Mouse (Mus musculus) midbrain, embryonic 12.5 days (tissue): ENCODE data around the gene Fadd. TPM values are rescaled to one million over a fixed set of nuclear protein-coding genes. Genes with fewer than 3 reads are reported as not detected.

ENCODE experiments used
- ATAC-seq: fragments of 200-750 bp; cut with Nextera tagmentation; 2 replicates; pipeline ENCODE4 v1.8.0; 2017; ENCODE audit warnings: low read depth, moderate TSS enrichment, moderate library complexity; ENCODE audit not compliant: low FRiP score
- H3K27ac ChIP-seq: fragments of 300-500 bp; sonication (generic); replicated peaks from 2 replicates; pipeline ENCODE4 v1.5.1; 2016; ENCODE audit warnings: mild to moderate bottlenecking
- H3K27me3 ChIP-seq: fragments of 300-500 bp; sonication (generic); 2 replicates; pipeline ENCODE4 v1.6.1; 2016; ENCODE audit warnings: mild to moderate bottlenecking
- H3K36me3 ChIP-seq: fragments of 300-500 bp; sonication (generic); 2 replicates; pipeline ENCODE4 v1.6.1; 2016
- H3K4me1 ChIP-seq: fragments of 300-500 bp; sonication (generic); 2 replicates; pipeline ENCODE4 v1.6.1; 2016
- H3K4me2 ChIP-seq: fragments of 300-500 bp; sonication (generic); replicated peaks from 2 replicates; pipeline ENCODE4 v1.6.1; 2016; ENCODE audit warnings: mild to moderate bottlenecking, moderate library complexity
- H3K4me3 ChIP-seq: fragments of 300-500 bp; sonication (generic); 2 replicates; pipeline ENCODE4 v1.5.1; 2016; ENCODE audit warnings: mild to moderate bottlenecking
- H3K9ac ChIP-seq: fragments of 300-500 bp; sonication (generic); replicated peaks from 2 replicates; pipeline ENCODE4 v1.6.1; 2016; ENCODE audit warnings: mild to moderate bottlenecking, moderate library complexity
- H3K9me3 ChIP-seq: fragments of 300-500 bp; sonication (generic); 2 replicates; pipeline ENCODE4 v1.6.1; 2016; ENCODE audit warnings: mild to moderate bottlenecking
- WGBS: fragments of 180-500 bp; shearing (Covaris S2); methylation state at CpG from one replicate; pipeline ENCODE4 v1.1.7; 2016; 5-methylcytosine and 5-hydroxymethylcytosine counted together
- polyA plus RNA-seq: library from polyadenylated mRNA; unstranded; fragments of >200 nt; fragmentation: Nextera tagmentation; extraction: Ambion mirVana; gene quantifications from 2 replicates; pipeline ENCODE4 v1.2.1, GENCODE M21; 2016

The Fadd gene
- 7.4 and 7.9 TPM in 2 replicates for polyA plus RNA-seq

DNA sequence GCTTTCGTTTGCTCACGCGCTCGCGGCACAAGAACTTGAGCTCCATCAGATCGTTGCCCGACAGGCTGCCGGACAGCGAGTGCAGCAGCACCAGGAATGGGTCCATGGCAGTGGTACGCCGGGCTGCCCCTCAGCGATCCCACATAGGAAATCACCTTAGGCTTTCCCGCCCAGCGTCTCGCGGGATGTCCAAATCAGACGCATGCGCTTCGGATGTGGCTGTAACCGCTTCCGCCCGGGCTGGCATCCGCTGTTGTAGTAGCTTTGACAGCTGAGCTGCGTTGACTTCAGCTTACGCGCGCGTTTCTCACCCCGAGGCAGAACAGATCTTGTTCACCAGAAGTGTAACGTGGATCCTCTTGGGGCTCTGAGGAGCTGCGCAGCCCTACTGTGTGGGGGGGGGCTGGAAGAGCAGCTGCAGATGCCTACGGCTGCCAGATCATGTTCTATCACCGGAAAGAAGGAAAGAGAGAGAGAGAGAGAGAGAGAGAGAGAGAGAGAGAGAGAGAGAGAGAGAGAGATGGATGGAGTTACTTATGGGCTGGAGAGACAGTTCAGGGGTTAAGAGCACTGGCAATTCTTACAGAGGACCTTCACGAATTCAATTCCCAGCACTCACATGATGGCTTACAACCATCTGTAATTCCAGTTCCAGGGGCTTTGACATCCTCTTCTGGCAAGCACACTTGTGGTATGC lies at the start of gene Fadd:
Gene Fadd, minus strand, starts transcription at position 180 of the 697 bp plus-strand sequence.
- H3K4me1 ChIP-seq: peaks cover 22% of the 10 kb centered on the region
- H3K9me3 ChIP-seq: no peaks in the 10 kb centered on the region
- peak within 1 kb of the TSS; percentile 85 for H3K4me2 ChIP-seq
- peak within 1 kb of the TSS; percentile 85 for H3K27ac ChIP-seq
- peaks cover 26% of the 10 kb centered on the region for H3K36me3 ChIP-seq
- ATAC-seq: peak; percentile 84
- WGBS: 3% methylated on average over 34 of the region's 34 CpGs
- peak within 1 kb of the TSS; percentile 81 for H3K4me3 ChIP-seq
- peaks cover 4% of the 10 kb centered on the region for H3K27me3 ChIP-seq
- H3K9ac ChIP-seq: peak within 1 kb of the TSS; percentile 84

DNA sequence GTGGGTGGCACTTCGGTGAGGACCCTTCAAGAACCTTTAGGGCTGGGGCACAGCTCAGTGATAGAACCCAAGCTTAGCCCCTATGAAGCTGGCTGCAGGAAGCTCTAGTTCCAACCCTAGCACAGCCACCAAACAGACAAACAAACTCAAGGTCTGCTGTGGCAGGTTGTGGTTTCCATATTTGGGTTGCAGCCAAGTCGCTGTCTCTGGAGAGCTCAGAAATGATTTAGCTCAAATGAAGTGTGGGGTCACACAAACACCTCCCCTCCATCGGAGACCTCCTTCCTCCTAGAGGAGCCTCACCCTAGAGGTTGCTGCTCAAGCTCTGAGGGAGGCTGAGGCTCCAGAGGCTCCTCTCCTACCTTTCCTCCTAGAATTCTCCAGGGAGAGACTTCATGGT lies 48.4 kb upstream of the Fadd start:
- H3K27me3 ChIP-seq: peaks cover 75% of the 10 kb centered on the region
- WGBS: 92% methylated on average over 3 of the region's 3 CpGs
- no peaks in the 10 kb centered on the region for H3K9me3 ChIP-seq
- ATAC-seq: no peak
- no peak overlapping the region for H3K4me3 ChIP-seq
- peaks cover 41% of the 10 kb centered on the region for H3K4me1 ChIP-seq
- H3K36me3 ChIP-seq: peaks cover 9% of the 10 kb centered on the region; the same call in 1 of the 2 replicates
- 0 out of 2 replicates have a peak overlapping the region, but pooled peaks have one; percentile 30 for H3K27ac ChIP-seq
- no peak overlapping the region for H3K9ac ChIP-seq
- H3K4me2 ChIP-seq: no peak overlapping the region

DNA sequence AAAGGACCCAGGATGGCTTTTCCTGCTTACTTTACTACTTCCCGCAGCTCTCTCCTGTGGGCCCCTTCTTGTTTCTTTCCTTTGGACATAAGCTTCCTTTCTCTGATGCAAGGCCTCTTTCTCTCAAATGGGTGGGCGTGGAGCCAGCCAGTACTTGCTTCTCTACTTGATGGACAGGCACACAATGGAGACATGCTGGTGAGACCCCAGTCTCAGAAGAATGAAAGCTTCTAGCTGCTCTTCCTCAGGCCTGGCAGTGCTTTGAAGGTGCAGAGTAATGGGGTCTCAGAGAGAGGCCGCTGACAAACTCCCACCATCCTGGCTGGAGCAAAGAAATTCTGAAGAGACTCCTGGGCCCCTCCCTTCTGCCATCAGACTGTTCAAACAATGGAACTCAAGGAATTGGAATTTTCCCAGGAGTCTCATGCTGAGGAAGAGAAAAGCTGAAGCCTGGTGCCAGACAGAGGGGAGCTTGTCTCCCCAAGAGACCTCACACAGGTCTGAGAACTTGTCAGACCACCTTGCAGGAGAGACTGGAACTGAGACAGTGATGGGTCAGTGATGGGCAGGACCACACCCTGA lies 46.2 kb upstream of the Fadd start:
- Histone ChIP-seq H3K27me3 (peaks cover 76% of the 10 kb centered on the region), H3K36me3 (peaks cover 6% of the 10 kb centered on the region; the same call in 1 of the 2 replicates), H3K27ac (peak overlapping the region; percentile 91), H3K9ac (no peak overlapping the region), H3K9me3 (no peaks in the 10 kb centered on the region), H3K4me3 (no peak overlapping the region), H3K4me2 (peak overlapping the region; percentile 9; the same call in 1 of the 2 replicates), H3K4me1 (peaks cover 45% of the 10 kb centered on the region)
- WGBS: 1% methylated on average over 3 of the region's 3 CpGs
- peak; percentile 86 for ATAC-seq

DNA sequence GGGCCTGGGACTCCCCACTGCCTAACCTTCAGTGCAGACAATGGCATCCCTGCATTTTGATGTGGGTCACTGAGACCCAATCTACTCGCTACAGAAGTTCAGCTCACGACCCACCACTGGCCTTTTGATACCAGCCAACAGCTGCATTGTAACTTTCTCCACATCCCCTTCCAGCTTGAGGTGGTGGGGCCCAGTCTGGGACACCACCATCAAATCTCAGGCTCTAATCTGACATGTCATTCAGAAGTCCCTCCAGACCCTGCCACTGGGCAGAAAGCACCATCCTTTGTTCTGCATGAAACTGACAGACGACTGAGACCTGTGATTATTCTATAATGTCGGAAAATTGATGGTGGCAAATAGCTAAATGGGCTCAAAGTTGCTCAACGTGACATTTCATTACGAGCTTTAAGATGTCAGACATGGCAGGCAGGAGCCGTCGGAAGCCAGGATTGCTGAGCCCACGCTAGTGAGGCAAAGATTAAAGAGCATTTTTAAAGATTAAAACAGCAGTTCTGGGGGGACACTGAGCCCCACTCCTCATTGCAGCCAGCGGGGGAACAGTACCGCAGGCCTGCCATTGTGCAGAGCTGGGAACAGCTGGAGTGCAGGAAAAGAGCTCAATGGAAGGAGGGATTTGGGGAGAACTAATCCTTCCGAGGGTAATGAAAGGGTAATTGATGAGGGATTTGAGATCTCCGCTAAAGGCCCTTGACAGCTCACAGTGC lies 45.5 kb upstream of the Fadd start:
- Histone ChIP-seq H3K4me1 (peaks cover 45% of the 10 kb centered on the region), H3K4me2 (peak overlapping the region; percentile 14; the same call in 1 of the 2 replicates), H3K36me3 (peaks cover 1% of the 10 kb centered on the region; the same call in 1 of the 2 replicates), H3K9ac (no peak overlapping the region), H3K4me3 (no peak overlapping the region), H3K27ac (peak overlapping the region; percentile 91), H3K9me3 (no peaks in the 10 kb centered on the region), H3K27me3 (peaks cover 76% of the 10 kb centered on the region)
- WGBS: 8% methylated on average over 13 of the region's 13 CpGs
- ATAC-seq: peak; percentile 86

DNA sequence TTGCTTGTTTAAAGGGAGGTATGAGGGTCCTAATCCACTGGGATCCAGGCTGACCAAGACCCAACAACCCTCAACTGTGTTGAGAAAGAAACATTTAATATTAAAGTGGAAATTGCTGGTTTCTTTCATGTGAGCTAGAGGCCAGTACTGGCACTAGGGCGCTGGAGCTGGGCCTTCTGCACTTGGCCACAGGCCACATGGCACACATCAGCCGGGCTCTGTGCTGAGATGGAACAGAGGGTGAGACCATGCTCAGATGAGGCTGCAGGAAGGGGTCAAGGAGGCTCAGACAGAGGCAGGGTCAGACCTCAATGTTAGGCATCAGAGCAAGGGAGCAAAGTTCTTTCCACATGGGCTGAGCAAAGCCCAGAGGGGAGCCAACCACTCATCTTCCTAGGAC lies 43.8 kb upstream of the Fadd start:
- Histone ChIP-seq H3K9ac (no peak overlapping the region), H3K4me1 (peaks cover 51% of the 10 kb centered on the region), H3K36me3 (peaks cover 6% of the 10 kb centered on the region; the same call in 1 of the 2 replicates), H3K27ac (peak overlapping the region; percentile 91), H3K9me3 (no peaks in the 10 kb centered on the region), H3K4me3 (no peak overlapping the region), H3K27me3 (peaks cover 65% of the 10 kb centered on the region), H3K4me2 (no peak overlapping the region)
- ATAC-seq: no peak
- WGBS: 92% methylated on average over 2 of the region's 2 CpGs

DNA sequence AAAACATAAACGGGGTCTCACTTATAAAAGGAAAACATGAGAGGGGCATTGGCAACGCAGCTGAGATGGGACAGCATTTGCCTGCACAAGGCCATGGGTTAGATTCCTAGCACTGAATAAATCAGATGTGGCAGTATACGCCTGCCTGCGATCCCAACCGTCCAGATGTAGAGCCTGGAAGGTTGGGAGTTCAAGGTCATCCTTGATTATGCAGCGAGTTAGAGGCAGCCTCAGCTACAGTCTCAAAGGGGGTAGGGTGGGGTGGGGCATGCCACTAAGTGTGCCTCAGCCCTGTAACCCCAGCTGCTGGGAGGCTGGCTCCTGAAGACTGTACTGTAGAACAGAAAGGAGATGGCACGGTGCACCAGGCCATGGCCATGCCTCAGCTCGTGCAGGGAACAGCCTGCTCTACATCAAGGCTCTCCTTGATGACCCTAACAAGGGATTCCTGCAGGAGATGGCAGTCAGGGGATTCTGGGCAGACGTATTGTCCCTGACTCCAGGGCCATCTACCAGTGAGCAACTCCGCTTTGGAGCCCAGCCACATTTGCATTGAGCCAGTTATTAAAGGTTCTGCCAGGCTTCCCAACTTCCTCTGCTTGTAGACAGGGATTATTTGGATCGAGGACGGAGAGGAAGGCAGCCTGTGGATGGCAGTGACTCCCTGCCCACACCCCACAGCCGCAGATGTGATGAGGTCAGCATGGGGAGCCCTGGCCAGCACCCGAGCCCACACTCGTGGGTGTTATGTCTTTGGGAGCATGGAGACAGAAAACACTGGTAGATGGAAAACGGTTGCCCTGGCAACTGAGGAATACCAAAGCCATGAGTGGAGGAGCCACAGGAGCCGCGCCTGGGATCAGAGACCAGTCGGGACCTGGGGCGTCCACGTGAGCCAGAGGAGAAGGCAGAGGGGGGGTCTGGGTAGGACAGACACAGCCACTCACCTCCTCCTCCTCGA lies 38.7 kb upstream of the Fadd start:
- peak overlapping the region; percentile 17; the same call in 1 of the 2 replicates for H3K27ac ChIP-seq
- 65% methylated on average over 22 of the region's 22 CpGs for WGBS

DNA sequence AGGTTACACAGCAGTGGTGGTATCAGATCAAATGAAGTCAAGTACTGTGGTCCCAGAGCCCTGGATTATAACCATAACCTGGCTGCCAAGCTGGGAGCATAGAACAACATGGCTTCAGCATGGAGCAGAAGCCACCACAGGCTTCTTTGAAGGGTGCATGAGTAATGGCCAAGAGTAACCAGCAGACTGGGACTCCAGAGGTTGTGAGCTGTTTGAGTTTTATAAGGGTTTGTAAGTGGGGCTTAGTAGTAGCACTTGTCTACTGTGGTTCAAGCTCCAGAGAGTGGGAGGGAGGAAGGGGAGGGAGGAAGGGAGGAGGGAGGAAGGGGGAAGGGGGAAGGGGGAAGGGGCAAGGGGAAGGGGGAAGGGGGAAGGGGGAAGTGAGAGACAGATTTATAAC lies 38.1 kb upstream of the Fadd start:
- Histone ChIP-seq H3K36me3 (peaks cover 6% of the 10 kb centered on the region; the same call in 1 of the 2 replicates), H3K27ac (no peak overlapping the region)
- ATAC-seq: no peak

More for the DNA sequence above, 38.7 kb upstream of the Fadd start:
- ATAC-seq: 0 out of 2 replicates have a peak, but pooled peaks have one; percentile 35
- Histone ChIP-seq H3K4me3 (no peak overlapping the region), H3K36me3 (peaks cover 6% of the 10 kb centered on the region; the same call in 1 of the 2 replicates), H3K4me1 (peaks cover 15% of the 10 kb centered on the region), H3K9me3 (no peaks in the 10 kb centered on the region), H3K9ac (no peak overlapping the region), H3K27me3 (peaks cover 47% of the 10 kb centered on the region), H3K4me2 (no peak overlapping the region)

DNA sequence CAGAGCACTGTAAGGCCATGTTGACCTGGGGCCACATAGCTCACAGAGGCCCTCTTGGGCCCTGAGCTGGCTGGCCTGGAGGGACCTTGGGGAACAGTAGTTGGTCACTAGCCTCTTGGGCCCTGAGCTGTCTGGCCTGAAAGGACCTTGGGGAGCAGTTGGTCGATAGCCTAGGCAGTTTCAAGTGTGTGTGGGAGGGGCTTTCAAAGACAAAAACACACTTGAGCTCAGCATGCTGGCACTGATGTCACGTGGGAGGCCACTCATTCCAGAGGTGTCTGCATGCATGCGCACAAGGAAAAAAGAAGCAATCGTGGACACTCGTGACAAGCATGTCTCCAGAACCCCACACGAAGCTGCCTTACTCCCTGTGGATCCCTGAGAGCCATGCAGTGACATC lies 33.1 kb upstream of the Fadd start:
- Histone ChIP-seq H3K4me1 (no peaks in the 10 kb centered on the region), H3K4me2 (no peak overlapping the region), H3K4me3 (no peak overlapping the region), H3K27me3 (0 out of 2 replicates have a peak, but pooled peaks cover 15% of the 10 kb centered on the region), H3K27ac (no peak overlapping the region), H3K9me3 (no peaks in the 10 kb centered on the region), H3K9ac (no peak overlapping the region), H3K36me3 (no peaks in the 10 kb centered on the region; the same call in 1 of the 2 replicates)
- WGBS: 81% methylated on average over 6 of the region's 6 CpGs
- no peak for ATAC-seq

More for the DNA sequence above, 38.1 kb upstream of the Fadd start:
- Histone ChIP-seq H3K4me1 (peaks cover 15% of the 10 kb centered on the region), H3K9me3 (no peaks in the 10 kb centered on the region), H3K27me3 (peaks cover 45% of the 10 kb centered on the region), H3K4me2 (no peak overlapping the region), H3K9ac (no peak overlapping the region), H3K4me3 (no peak overlapping the region)

DNA sequence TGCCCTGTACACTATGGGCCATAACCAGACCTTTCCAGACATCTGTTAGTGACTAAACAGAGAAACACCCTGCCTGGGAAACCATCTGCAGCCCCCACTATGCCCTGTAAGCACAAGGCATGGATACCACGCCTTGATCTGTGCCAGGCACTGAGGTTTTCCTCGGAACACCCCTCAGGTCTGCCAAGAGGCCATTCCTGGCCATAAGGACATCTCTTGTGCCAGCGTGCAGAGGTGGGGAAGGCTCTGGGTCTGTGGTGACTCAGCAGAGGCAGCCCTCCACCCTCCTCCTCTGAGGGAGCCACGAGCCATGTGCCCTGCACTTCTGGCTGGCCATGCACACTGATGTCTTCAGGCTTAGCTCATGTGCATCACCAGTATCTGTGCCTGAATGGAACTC lies 30.6 kb upstream of the Fadd start:
- H3K4me1 ChIP-seq: no peaks in the 10 kb centered on the region
- 83% methylated on average over 4 of the region's 4 CpGs for WGBS

DNA sequence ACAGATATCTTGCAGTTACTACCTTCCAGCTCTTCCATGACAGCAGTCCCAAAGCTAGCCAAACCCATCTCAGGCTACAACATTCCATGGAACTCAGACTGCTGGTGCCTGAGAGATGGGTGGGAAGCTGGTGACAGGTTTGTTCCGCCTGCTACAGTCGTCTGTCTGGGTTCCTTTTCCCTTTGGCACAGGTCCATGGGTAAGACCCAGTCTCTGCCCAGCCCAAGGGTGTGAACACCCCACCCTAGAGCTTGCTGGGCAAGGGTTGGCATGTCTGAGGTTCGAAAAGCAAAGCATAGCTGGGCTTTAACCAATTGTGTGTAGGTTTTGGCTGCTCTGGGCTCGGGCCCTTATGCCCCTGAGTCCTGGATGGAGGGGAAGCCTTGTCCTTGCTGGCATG lies 30.1 kb upstream of the Fadd start:
- no peak for ATAC-seq
- Histone ChIP-seq H3K36me3 (no peaks in the 10 kb centered on the region; the same call in 1 of the 2 replicates), H3K27ac (no peak overlapping the region), H3K4me1 (no peaks in the 10 kb centered on the region), H3K9ac (no peak overlapping the region), H3K9me3 (no peaks in the 10 kb centered on the region), H3K4me2 (no peak overlapping the region), H3K27me3 (0 out of 2 replicates have a peak, but pooled peaks cover 6% of the 10 kb centered on the region), H3K4me3 (no peak overlapping the region)
- WGBS: 85% methylated on average over 4 of the region's 4 CpGs

More for the DNA sequence above, 30.6 kb upstream of the Fadd start:
- no peak for ATAC-seq
- H3K4me3 ChIP-seq: no peak overlapping the region
- H3K27me3 ChIP-seq: 0 out of 2 replicates have a peak, but pooled peaks cover 6% of the 10 kb centered on the region
- no peaks in the 10 kb centered on the region for H3K9me3 ChIP-seq
- no peak overlapping the region for H3K4me2 ChIP-seq
- H3K36me3 ChIP-seq: no peaks in the 10 kb centered on the region; the same call in 1 of the 2 replicates
- H3K9ac ChIP-seq: no peak overlapping the region
- H3K27ac ChIP-seq: no peak overlapping the region

DNA sequence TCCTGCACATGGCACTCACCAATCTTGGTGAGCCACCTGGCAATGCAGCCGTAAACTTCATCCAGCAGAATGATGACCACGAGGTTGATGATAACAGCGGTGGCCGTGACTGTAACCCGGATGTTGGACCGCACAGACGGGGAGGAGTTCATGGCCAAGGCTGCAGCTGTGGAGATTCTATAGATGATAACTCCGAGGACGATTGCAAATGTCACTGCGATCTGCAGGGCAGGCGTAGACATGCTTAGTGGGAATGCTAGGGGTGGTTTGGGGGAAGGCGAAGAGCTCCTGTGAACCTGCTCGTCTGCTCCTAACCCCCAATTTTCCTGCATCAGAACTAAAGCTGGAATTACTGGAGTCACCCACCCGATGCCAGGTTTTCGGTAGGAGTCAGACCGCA lies 29.3 kb upstream of the Fadd start:
- WGBS: 95% methylated on average over 16 of the region's 16 CpGs
- Histone ChIP-seq H3K36me3 (peaks cover 5% of the 10 kb centered on the region), H3K9ac (no peak overlapping the region)

More for the DNA sequence above, 29.3 kb upstream of the Fadd start:
- Histone ChIP-seq H3K4me2 (no peak overlapping the region), H3K9me3 (no peaks in the 10 kb centered on the region), H3K27me3 (0 out of 2 replicates have a peak, but pooled peaks cover 6% of the 10 kb centered on the region), H3K4me1 (no peaks in the 10 kb centered on the region), H3K27ac (no peak overlapping the region), H3K4me3 (no peak overlapping the region)
- no peak for ATAC-seq
